Mouse (Mus musculus): Measurements from ENCODE around the gene Map4k4. TPM values are rescaled to one million over a fixed set of nuclear protein-coding genes. Genes with fewer than 3 reads are reported as not detected.

The Map4k4 gene
- polyA plus RNA-seq, 1 experiment from 2014 or later, result 42.8 TPM

Other genes starting within 250 kb of the Map4k4 start
- gene Creg2, start 249.4 kb upstream of the Map4k4 start, polyA plus RNA-seq (2015; fragmentation: Nextera tagmentation; extraction: Ambion mirVana), result 0.21 and 0.22 TPM in 2 replicates
- gene Rfx8, start 179.9 kb upstream of the Map4k4 start, polyA plus RNA-seq (2015; fragmentation: Nextera tagmentation; extraction: Ambion mirVana), result 1.8 and 2.1 TPM in 2 replicates
- gene Gm3646, start 95.6 kb upstream of the Map4k4 start, polyA plus RNA-seq (2015; fragmentation: Nextera tagmentation; extraction: Ambion mirVana), result not detected in 2 replicates
- gene Il1r2, start 173.2 kb downstream of the Map4k4 start, polyA plus RNA-seq (2015; fragmentation: Nextera tagmentation; extraction: Ambion mirVana), result 1.3 TPM in 2 replicates